Mouse (Mus musculus) heart, postnatal 14 days (tissue): ENCODE measurements around the gene Brd2. TPM values are rescaled to one million over a fixed set of nuclear protein-coding genes. Genes with fewer than 3 reads are reported as not detected.
A peak's percentile ranks its signal among the peaks of the same experiment; 100 is the strongest.

Source experiments
- DNase-seq, 2 experiments: peaks; one replicate each; pipeline ENCODE4 v3.0.0; 2021 to 2022
- intact Hi-C: fragments of 180-260 bp; cut with DNase I; formaldehyde crosslinking; loops from one replicate; pipeline ENCODE4 v1.15.1; 2025
- total RNA-seq, 2 experiments: library from RNA; stranded (reverse); gene quantifications; 2 replicates each; pipeline ENCODE4 v1.2.3; 2021

The Brd2 gene
- total RNA-seq, 2 experiments from 2014 or later: 93.2 to 99.4 TPM

DNA sequence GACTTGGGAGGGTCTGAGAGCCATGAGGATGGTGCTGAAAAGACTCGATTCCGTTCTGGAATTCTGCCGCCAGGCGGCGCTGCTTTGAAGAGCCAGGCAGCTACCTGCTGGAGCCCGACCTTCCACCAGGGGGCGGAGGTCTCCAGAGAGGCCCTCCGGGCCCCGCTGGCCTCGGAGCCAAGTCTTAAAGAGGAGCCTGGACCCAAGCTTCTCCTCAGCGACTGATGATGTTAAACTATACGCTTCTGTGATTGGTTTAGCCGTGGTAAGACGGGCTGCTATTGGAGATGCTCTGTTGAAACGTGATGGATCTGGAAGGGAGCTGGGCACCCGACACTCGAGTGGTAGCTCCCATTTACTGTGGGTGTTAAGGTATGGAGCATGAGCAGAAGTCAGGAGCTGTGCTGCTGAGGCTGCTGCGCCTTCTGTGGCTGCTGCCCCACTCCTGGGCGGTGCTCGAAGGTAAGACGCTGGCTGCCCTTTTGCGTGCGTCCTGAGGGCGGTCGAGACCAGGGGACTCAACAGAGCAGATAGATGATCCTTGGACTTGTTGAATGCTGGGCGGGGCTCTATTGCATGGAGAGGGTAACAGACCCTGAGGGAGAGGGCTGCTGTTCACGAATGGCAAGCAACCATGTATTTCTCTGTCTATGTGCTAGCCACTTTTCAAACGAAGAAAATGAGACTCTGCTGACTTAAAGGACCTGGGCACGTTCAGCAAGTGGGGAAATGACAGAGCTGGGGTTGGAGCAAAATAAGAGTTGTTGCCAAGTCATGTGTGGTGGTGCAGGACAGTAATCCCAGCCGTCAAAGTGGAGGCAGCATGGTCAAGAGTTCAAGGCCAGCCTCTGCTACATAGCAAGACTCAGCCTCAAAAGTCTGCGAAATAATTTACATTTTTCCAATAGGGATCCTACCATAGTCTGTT is 13.1 kb upstream of the Brd2 start:
- intact Hi-C loops: loop anchor here (2.0 kb wide), 1 partner anchor 33 kb away; no protein-coding TSS in a partner anchor
- peak; percentile 100 for DNase-seq

- intact Hi-C loops: loop anchor here (2.0 kb wide), 1 partner anchor 34 kb away; no protein-coding TSS in a partner anchor
Measured at GRCm38 (mm10) chr17:34134451-34134850, 12.0 kb upstream of the Brd2 start.

DNA sequence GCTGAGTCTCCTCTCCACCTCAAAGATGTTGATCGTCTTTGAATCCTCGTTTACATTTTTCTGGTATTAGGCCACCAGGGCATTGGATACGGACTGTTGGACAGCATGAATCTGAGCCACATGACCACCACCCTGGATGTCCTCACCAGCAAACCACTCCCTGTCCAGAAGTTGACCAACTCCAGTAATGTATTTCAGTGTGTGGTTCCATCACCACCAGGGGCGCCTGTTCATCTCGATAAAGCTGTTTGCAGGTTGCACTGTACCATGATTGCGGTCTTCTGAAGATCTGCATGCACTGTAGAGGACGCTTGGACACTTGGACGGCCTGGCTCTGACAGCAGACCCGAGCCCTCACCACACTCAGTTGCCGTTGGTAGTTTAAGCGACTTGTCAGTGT is 10.9 kb upstream of the Brd2 start:
- DNase-seq: no peak
- intact Hi-C loops: no loop called here

More at GRCm38 (mm10) chr17:34134451-34134850, 12.0 kb upstream of the Brd2 start:
- no peak for DNase-seq

- DNase-seq: no peak
- intact Hi-C loops: loop anchor here (1.0 kb wide), 1 partner anchor 31 kb away; no protein-coding TSS in a partner anchor
Measured at GRCm38 (mm10) chr17:34131911-34132310, 9.5 kb upstream of the Brd2 start.

DNA sequence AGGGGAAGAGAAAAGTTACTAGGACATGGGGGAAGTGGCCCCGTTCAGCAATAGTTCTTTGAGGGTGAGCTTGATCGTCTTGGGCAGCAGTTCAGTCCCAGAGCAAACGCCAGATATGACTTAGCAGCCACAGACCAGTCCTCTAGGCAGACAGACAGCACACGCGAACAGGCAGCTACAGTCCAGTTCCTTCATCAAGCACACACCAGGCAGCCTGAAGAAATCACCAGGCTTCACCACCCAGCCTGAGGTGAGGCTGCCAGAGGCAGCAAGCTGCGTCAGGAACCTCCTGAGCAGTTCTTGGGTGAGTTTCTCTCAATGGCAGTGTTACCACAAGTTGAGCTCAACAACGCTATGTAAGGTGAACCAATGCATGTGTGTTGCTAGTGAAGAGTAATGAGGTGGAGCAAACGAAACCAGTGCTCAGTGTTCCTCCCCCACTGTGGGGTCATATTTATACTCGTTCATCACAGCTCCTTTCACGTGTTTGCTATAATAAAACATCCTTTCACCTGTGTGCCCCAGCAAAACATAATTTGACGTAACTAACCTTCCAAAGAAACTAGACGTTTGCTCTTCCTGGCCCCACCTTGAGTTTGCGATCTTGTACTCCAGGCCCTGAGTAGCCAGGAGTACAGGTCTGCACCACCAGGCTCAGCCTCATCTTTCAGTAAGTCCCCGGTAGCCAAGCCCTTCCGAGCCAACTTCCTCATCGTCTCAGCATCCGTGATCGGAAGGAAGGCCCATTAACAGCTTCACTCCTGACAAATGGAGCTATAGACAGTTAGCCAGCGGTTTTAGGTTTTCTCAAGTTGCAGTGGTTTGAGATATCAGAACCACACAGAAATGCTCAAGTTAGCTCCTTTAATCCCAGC is 7.9 kb upstream of the Brd2 start:
- DNase-seq: no peak
- intact Hi-C loops: no loop called here

DNA sequence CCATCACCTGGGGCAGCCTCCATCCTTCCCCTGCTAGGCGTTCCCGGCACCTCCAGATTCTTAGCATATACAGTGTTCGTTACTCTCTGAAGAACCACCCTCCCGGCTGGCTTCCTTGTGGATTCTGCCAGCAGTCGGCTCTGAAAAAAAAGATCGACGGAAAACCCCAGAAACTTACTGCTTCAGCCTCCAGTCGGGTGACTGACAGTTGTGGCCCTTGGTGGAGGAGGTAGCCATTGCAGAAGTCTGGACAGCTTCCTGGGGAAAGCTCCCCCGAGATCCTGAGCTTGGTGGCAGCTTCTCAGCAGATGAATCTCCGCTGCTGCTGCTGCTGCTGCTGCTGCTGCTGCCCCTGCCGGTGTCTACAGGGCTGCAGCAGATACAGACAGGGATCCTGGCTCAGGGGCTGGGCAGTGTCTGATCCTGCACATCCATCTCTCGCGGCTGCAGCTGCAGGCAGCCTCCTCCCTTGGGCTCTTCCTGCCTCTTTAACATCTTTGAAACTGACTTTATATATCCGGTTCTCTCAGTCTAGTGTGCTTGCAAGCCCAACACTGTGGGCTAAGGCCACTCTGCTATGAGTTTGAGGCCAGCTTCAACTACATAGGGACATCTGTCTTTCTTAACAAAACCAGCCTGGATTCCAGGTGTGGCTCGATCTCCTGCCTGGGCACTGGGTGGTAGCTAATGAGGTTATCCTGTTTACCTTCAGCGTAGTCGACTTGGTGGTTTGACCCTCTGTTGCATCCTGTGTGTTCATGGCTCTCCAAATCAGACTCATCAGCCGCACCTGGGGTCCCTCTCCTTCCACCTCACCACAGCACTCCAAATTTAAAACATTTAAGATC is 6.7 kb upstream of the Brd2 start:
- DNase-seq: no peak
- intact Hi-C loops: loop anchor here (10.0 kb wide), 1 partner anchor 476 kb away; the partner anchor contains the start of genes Agpat1 and Rnf5

- no peak for DNase-seq
- intact Hi-C loops: loop anchor here (10.0 kb wide), 1 partner anchor 476 kb away; the partner anchor contains the start of genes Agpat1 and Rnf5
Measured at GRCm38 (mm10) chr17:34128264-34128937, 6.0 kb upstream of the Brd2 start.

GRCm38 (mm10) chr17:34127475-34127874 is 5.0 kb upstream of the Brd2 start:
- intact Hi-C loops: loop anchor here (10.0 kb wide), 1 partner anchor 477 kb away; the partner anchor contains the start of genes Agpat1 and Rnf5
- DNase-seq: peak in 1 of 2 experiments; percentile 46

DNA sequence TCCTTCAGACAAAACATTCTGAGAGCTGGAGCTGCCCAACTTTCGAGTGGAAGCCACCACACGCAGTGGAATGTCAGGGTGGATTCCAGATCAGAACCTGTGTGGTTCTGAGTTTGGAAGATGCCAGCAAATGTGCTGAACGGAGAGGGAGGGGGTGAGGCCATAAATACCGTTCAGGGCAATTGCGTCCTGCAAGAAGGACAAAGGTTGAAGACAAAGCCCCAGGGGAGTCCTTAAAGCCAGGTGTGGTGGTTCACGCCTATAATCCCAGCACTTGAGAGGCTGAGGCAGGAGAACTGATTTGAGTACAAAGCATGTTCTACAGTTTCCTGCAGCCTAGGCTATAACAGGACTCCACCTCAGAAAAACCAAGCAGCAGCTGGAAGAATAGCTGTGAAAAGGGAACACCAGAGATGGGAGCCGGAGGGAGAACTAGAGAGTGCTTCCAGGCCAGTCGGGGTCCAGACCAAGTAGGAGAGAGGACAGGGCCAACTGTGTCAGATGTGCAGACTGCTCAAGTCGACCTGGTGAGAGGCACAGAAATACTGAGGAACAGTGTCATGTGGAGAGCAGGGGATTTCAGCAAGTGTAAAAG is 4.5 kb upstream of the Brd2 start:
- intact Hi-C loops: loop anchor here (10.0 kb wide), 1 partner anchor 478 kb away; the partner anchor contains the start of genes Agpat1 and Rnf5
- no peak for DNase-seq

GRCm38 (mm10) chr17:34124649-34125048 is 2.2 kb upstream of the Brd2 start:
- no peak for DNase-seq
- intact Hi-C loops: loop anchor here (10.0 kb wide), 1 partner anchor 480 kb away; the partner anchor contains the start of genes Agpat1 and Rnf5

DNA sequence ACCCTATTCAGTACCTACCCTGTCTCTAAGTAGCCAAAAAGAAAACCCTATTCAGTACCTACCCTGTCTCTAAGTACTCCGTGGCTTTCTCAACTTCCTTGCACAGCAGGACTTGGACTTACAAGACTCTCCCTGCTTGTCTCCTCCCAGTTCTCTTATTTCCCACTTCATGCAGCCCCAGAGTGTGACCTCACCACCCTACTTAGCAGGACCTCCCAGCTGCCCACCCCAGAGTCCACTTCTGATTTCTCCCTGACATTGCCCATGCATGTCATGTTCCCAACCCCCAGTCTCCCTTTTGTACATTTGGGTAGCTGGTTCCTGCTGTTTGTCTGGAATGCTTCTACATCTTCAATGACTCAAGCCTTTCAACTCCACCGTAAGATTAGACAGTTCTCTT is 1.1 kb upstream of the Brd2 start:
- DNase-seq: peak in 1 of 2 experiments; percentile 38
- intact Hi-C loops: loop anchor here (10.0 kb wide), 1 partner anchor 481 kb away; the partner anchor contains the start of genes Agpat1 and Rnf5

DNA sequence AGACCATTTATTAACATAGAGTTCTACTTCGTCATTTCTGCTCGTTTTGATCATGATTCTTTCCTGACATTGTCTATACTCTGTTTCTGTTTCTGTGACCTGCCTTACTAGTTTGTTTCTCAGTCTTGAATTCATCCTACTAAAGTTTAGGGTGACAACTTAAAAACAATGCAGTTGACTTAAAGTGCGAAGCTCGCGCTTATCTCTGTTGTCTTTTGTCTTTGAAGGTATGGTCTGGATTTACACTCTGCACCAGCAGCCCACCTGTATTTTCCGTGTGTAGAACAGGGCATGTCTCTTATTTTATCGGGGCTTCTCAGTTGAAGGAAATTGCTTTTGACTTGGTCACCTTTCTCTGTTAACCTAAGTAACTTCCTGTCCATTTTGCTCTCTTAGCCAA is 677 bp upstream of the Brd2 start:
- intact Hi-C loops: loop anchor here (10.0 kb wide), 1 partner anchor 482 kb away; the partner anchor contains the start of genes Agpat1 and Rnf5
- DNase-seq: no peak

GRCm38 (mm10) chr17:34121879-34122187 is 601 bp downstream of the Brd2 start:
- DNase-seq: peak in 1 of 2 experiments; percentile 75

DNA sequence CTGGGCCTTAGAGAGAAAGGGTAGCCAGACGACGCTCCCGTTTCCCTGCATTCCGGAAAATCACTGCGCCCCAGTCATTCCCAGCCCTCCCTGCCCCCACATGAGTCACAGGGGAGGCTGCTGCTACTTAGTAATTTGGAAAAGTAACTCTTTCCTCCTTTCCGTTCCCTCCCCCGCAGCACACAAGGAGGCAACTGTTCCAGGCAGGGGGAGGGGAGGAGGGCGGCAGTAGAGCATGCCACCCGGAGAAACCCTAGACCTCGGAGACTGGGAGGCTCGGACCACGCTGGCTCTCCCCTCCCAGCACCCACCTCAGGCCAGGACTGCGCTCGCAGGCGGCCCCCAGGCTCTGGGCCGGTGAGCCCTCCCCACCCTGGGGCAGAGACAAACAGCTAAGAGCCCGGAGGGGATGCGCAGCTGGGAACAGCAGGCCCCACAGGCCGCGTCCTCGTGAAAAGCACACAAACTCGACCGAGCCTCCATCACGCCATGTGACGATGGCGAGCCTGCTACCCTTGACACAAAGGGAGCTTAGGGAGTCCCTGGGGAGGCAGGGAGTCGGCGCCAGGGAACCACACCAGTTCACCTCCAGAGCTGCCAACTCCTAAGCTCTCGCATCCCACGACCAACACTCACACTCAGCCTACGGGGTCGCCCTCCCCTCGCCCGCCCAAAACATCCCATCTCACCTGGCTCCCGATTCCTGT is 1.1 kb downstream of the Brd2 start:
- intact Hi-C loops: loop anchor here (10.0 kb wide), 1 partner anchor 483 kb away; the partner anchor contains the start of genes Agpat1 and Rnf5
- peak; percentile 82 to 85 for DNase-seq

More at GRCm38 (mm10) chr17:34121879-34122187, 601 bp downstream of the Brd2 start:
- intact Hi-C loops: loop anchor here (10.0 kb wide), 1 partner anchor 483 kb away; the partner anchor contains the start of genes Agpat1 and Rnf5

DNA sequence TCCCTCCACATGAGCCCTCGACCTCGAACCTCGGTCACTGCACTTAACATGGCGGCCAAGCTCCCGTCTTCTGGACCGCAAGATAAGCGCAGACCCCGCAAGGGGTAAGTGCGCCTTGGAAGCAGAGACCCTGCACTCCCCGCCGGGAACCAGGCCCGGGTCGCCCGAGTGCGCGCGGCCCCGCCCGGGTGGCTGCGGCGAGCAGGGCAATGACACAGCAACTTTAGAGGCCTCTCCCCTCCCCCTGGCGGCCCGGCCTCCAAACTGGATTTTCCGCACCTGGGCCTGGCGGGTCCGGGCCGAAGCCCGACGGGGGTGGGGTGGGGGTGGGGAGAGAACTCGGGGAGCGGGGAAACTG is 1.6 kb downstream of the Brd2 start:
- intact Hi-C loops: loop anchor here (10.0 kb wide), 1 partner anchor 484 kb away; the partner anchor contains the start of genes Agpat1 and Rnf5
- DNase-seq: peak; percentile 88 to 89

DNA sequence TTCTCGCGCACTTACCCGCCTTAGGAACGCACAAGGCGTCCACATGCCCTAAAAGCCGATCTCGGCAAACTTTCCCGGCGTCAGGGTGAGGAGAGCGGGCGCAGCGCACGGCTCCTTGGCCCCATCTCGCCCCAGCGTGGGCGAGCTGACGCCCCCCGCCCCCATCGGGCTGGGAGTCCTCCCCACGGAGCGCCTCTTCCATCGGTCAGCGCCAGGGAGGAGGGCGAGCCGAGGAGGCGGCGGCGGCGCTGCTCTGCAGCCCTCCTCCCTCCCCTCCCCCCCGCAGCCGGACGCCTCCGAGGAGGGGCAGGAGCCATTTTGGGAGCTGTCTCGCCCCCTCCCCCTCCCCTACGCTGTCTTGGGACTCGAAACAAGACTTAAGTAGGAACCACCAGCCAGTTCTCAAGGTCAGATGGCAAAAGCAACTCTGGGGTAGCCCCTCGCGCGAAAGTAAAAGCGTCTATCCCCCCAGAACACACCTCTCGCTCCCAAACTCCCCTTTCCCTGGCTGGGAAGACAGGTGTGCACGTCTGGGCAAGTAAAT is 2.2 kb downstream of the Brd2 start:
- intact Hi-C loops: loop anchor here (10.0 kb wide), 1 partner anchor 485 kb away; the partner anchor contains the start of genes Agpat1 and Rnf5
- peak; percentile 91 for DNase-seq
